Mouse (Mus musculus) kidney, embryonic 16.5 days (tissue): ENCODE measurements around the gene Gm10837. TPM values are rescaled to one million over a fixed set of nuclear protein-coding genes. Genes with fewer than 3 reads are reported as not detected.
A peak's percentile ranks its signal among the peaks of the same experiment; 100 is the strongest.

Experiments
- ATAC-seq: fragments of 200-750 bp; cut with Nextera tagmentation; 2 replicates; pipeline ENCODE4 v1.8.0; 2017; ENCODE audit warnings: moderate TSS enrichment; ENCODE audit not compliant: low FRiP score, low TSS enrichment
- H3K27ac ChIP-seq: fragments of 300-500 bp; sonication (generic); 2 replicates; pipeline ENCODE4 v1.5.1; 2014; ENCODE audit warnings: low read length
- H3K27me3 ChIP-seq: fragments of 300-500 bp; sonication (generic); 2 replicates; pipeline ENCODE4 v1.6.1; 2014; ENCODE audit warnings: low read length, control low read depth, mixed read lengths; ENCODE audit not compliant: insufficient read depth
- H3K36me3 ChIP-seq: fragments of 300-500 bp; sonication (generic); 2 replicates; pipeline ENCODE4 v1.6.1; 2014; ENCODE audit warnings: low read length, control low read depth, mixed read lengths; ENCODE audit not compliant: insufficient read depth
- H3K4me1 ChIP-seq: fragments of 300-500 bp; sonication (generic); 2 replicates; pipeline ENCODE4 v1.6.1; 2014; ENCODE audit warnings: low read length, control low read depth, mixed read lengths; ENCODE audit not compliant: insufficient read depth
- H3K4me2 ChIP-seq: fragments of 300-500 bp; sonication (generic); replicated peaks from 2 replicates; pipeline ENCODE4 v1.6.1; 2014; ENCODE audit warnings: low read depth, low read length
- H3K4me3 ChIP-seq: fragments of 300-500 bp; sonication (generic); 2 replicates; pipeline ENCODE4 v1.5.1; 2014; ENCODE audit warnings: mild to moderate bottlenecking, low read length
- H3K9ac ChIP-seq: fragments of 300-500 bp; sonication (generic); replicated peaks from 2 replicates; pipeline ENCODE4 v1.6.1; 2014; ENCODE audit warnings: low read length
- H3K9me3 ChIP-seq: fragments of 300-500 bp; sonication (generic); 2 replicates; pipeline ENCODE4 v1.6.1; 2016; ENCODE audit warnings: low read length, control low read depth
- whole genome bisulfite sequencing: fragments of 180-500 bp; shearing (Covaris S2); extraction: QIAGEN DNeasy Blood & Tissue Kit; methylation state at CpG from one replicate; pipeline ENCODE4 v1.1.7; 2014; 5-methylcytosine and 5-hydroxymethylcytosine counted together
- polyA plus RNA-seq: library from polyadenylated mRNA; unstranded; fragments of >200 nt; fragmentation: Nextera tagmentation; extraction: Ambion mirVana; gene quantifications from 2 replicates; pipeline ENCODE4 v1.2.1, GENCODE M21; 2015

The Gm10837 gene
- polyA plus RNA-seq, 1 experiment from 2014 or later: not detected

- H3K9ac ChIP-seq: no peak overlapping the region
- 2% methylated on average over 5 of the region's 5 CpGs for WGBS
Measured at GRCm38 (mm10) chr14:122472647-122473046, 17.7 kb upstream of the Gm10837 start.

GRCm38 (mm10) chr14:122473211-122473751, 17.1 kb upstream of the Gm10837 start:
- H3K9me3 ChIP-seq: no peaks in the 10 kb centered on the region
- no peak for ATAC-seq
- H3K9ac ChIP-seq: no peak overlapping the region
- H3K27me3 ChIP-seq: peaks cover 98% of the 10 kb centered on the region
- no peak overlapping the region for H3K4me3 ChIP-seq
- peaks cover 24% of the 10 kb centered on the region for H3K4me1 ChIP-seq
- no peak overlapping the region for H3K27ac ChIP-seq
- WGBS: under 1% methylated on average over 17 of the region's 17 CpGs
- H3K4me2 ChIP-seq: no peak overlapping the region
- H3K36me3 ChIP-seq: no peaks in the 10 kb centered on the region

More at GRCm38 (mm10) chr14:122472647-122473046, 17.7 kb upstream of the Gm10837 start:
- H3K4me3 ChIP-seq: no peak overlapping the region
- H3K36me3 ChIP-seq: no peaks in the 10 kb centered on the region
- no peak overlapping the region for H3K27ac ChIP-seq
- H3K4me2 ChIP-seq: no peak overlapping the region
- H3K27me3 ChIP-seq: peaks cover 97% of the 10 kb centered on the region
- ATAC-seq: no peak
- no peaks in the 10 kb centered on the region for H3K9me3 ChIP-seq
- H3K4me1 ChIP-seq: peaks cover 24% of the 10 kb centered on the region

- Histone ChIP-seq H3K9ac (no peak overlapping the region), H3K4me3 (peak overlapping the region; percentile 47), H3K9me3 (no peaks in the 10 kb centered on the region), H3K27me3 (peaks cover 97% of the 10 kb centered on the region), H3K4me1 (peaks cover 27% of the 10 kb centered on the region), H3K36me3 (no peaks in the 10 kb centered on the region), H3K27ac (no peak overlapping the region), H3K4me2 (peak overlapping the region; percentile 59)
- 0% methylated on average over 56 of the region's 57 CpGs for WGBS
- ATAC-seq: peak; percentile 66; the same call in 1 of the 2 replicates
Measured at GRCm38 (mm10) chr14:122474041-122474890, 16.1 kb upstream of the Gm10837 start.

DNA sequence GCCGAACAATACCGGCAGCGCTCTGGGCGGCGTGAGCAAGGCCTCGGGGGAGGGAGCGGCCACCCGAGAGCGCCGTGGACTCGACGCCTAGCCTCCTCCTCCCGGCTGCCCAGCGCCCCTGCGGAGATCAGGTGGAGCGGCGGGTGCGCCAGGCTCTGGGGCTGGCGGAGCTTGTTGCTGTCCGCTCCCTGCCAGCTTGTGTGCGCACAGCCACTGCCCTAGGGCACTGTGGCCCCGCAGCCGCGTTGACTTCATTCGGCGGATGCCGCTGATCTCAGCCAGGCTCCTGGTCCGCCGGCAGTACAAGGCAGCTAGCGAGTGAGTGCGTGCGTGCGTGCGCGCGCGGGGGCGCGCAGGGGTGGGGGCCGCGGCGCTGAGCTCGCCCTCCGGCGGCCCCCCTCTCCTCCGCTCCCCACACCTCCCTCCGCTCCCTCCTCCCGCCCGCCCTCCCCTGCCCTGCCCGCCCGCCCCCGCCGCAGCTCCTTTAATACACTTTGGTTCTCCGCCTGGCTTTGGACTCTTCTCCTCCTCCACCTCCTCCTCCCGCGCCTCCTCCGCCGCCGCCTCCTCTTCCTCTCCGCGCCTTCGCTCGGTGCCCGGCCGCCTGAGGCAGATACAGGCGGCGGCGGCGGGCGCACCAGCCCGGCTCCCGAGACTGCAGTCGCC, 15.4 kb upstream of the Gm10837 start, which contains the start of gene Zic2:
TSS of gene Zic2 (plus strand) at position 545 of the 666 bp plus-strand sequence.
- Histone ChIP-seq H3K27ac (no peak within 1 kb of the TSS), H3K36me3 (no peaks in the 10 kb centered on the region), H3K9me3 (no peaks in the 10 kb centered on the region), H3K4me1 (peaks cover 27% of the 10 kb centered on the region), H3K4me2 (peak within 1 kb of the TSS; percentile 59), H3K27me3 (peaks cover 96% of the 10 kb centered on the region), H3K9ac (no peak within 1 kb of the TSS), H3K4me3 (peak within 1 kb of the TSS; percentile 47)
- WGBS: 0% methylated on average over 38 of the region's 73 CpGs
- ATAC-seq: peak; percentile 72

- ATAC-seq: peak; percentile 17
- H3K27ac ChIP-seq: no peak overlapping the region
Measured at GRCm38 (mm10) chr14:122475557-122476040, 14.8 kb upstream of the Gm10837 start.

DNA sequence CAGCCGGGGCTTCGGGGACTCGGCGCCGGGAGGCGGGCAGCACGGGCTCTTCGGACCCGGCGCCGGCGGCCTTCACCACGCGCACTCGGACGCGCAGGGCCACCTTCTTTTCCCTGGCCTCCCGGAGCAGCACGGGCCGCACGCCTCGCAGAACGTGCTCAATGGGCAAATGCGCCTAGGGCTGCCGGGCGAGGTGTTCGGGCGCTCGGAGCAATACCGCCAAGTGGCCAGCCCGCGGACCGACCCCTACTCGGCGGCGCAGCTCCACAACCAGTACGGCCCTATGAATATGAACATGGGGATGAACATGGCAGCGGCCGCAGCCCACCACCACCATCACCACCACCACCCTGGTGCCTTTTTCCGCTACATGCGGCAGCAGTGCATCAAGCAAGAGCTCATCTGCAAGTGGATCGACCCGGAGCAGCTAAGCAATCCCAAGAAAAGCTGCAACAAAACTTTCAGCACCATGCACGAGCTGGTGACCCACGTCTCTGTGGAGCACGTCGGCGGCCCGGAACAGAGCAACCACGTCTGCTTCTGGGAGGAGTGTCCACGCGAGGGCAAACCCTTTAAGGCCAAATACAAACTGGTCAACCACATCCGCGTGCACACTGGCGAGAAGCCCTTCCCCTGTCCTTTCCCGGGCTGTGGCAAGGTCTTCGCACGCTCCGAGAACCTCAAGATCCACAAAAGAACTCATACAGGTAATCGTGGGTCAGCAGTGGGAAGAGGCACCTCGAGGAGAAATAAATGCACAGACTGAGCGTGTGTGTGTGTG, 14.2 kb upstream of the Gm10837 start:
- no peak overlapping the region for H3K27ac ChIP-seq
- H3K27me3 ChIP-seq: peaks cover 96% of the 10 kb centered on the region
- H3K4me3 ChIP-seq: peak overlapping the region; percentile 47
- no peaks in the 10 kb centered on the region for H3K9me3 ChIP-seq
- H3K9ac ChIP-seq: no peak overlapping the region
- H3K4me1 ChIP-seq: peaks cover 27% of the 10 kb centered on the region
- peak; percentile 25; the same call in 1 of the 2 replicates for ATAC-seq
- no peaks in the 10 kb centered on the region for H3K36me3 ChIP-seq
- H3K4me2 ChIP-seq: peak overlapping the region; percentile 59
- under 1% methylated on average over 62 of the region's 62 CpGs for WGBS

More at GRCm38 (mm10) chr14:122475557-122476040, 14.8 kb upstream of the Gm10837 start:
- Histone ChIP-seq H3K27me3 (peaks cover 96% of the 10 kb centered on the region), H3K4me1 (peaks cover 27% of the 10 kb centered on the region), H3K9me3 (no peaks in the 10 kb centered on the region), H3K4me3 (peak overlapping the region; percentile 47), H3K9ac (no peak overlapping the region), H3K4me2 (peak overlapping the region; percentile 59), H3K36me3 (no peaks in the 10 kb centered on the region)
- under 1% methylated on average over 65 of the region's 65 CpGs for WGBS

DNA sequence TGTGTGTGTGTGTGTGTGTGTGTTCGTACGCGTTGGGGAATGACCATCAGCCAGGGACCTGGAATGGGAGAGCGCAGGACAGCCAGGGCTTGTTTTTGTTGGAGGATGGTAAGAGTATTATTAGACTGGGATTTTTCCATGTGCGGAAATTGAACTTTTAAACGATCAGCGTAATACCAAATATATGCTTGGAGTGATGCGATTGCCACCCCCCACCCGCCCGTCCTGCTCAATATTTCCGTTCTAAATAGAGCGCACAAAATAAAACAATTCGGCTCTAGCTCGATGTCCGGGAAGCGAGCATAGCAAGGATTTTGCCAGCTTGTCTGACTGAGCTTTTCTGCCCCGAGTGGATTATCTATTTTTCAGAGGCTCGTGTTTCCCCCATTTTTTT, 13.6 kb upstream of the Gm10837 start:
- peaks cover 96% of the 10 kb centered on the region for H3K27me3 ChIP-seq
- no peak overlapping the region for H3K4me3 ChIP-seq
- WGBS: under 1% methylated on average over 18 of the region's 18 CpGs
- H3K36me3 ChIP-seq: no peaks in the 10 kb centered on the region
- H3K4me2 ChIP-seq: no peak overlapping the region
- peaks cover 27% of the 10 kb centered on the region for H3K4me1 ChIP-seq
- no peak for ATAC-seq
- no peak overlapping the region for H3K9ac ChIP-seq
- H3K9me3 ChIP-seq: no peaks in the 10 kb centered on the region
- no peak overlapping the region for H3K27ac ChIP-seq

GRCm38 (mm10) chr14:122477261-122477671, 13.1 kb upstream of the Gm10837 start:
- H3K36me3 ChIP-seq: no peaks in the 10 kb centered on the region
- H3K4me3 ChIP-seq: no peak overlapping the region
- WGBS: 1% methylated on average over 20 of the region's 20 CpGs
- H3K4me2 ChIP-seq: no peak overlapping the region
- H3K27me3 ChIP-seq: peaks cover 97% of the 10 kb centered on the region
- no peak for ATAC-seq
- no peaks in the 10 kb centered on the region for H3K9me3 ChIP-seq
- H3K4me1 ChIP-seq: peaks cover 27% of the 10 kb centered on the region
- H3K9ac ChIP-seq: no peak overlapping the region
- no peak overlapping the region for H3K27ac ChIP-seq

GRCm38 (mm10) chr14:122477971-122478573, 12.3 kb upstream of the Gm10837 start:
- Histone ChIP-seq H3K9me3 (no peaks in the 10 kb centered on the region), H3K27ac (no peak overlapping the region), H3K36me3 (no peaks in the 10 kb centered on the region), H3K4me2 (no peak overlapping the region), H3K9ac (no peak overlapping the region), H3K4me3 (no peak overlapping the region), H3K4me1 (peaks cover 27% of the 10 kb centered on the region), H3K27me3 (peaks cover 98% of the 10 kb centered on the region)
- no peak for ATAC-seq
- 4% methylated on average over 9 of the region's 9 CpGs for WGBS
